Mouse (Mus musculus): Measurements from ENCODE around the gene Prdm16. TPM values are rescaled to one million over a fixed set of nuclear protein-coding genes. Genes with fewer than 3 reads are reported as not detected.

Prdm16 gene
- total RNA-seq, 2 experiments from 2014 or later, result 2.2 to 3.0 TPM

DNA sequence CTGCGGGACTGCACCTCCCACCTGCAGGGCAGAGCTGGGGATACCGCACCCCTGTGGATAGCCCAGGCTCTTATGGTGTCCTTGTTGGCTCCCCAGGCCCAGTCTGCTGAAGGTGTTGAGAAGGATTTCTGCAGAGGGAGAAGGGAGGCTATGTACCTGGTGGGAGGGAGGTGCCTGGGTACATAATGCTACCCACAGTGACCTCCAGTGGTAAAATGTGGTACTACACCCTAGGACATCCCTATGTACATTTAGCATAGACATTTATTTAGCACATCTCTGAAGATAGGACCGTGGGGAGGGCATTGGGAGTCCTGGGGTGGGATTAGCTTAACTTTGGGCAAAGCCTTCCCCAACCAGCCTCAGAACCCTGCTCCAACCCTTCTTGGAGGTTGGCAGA, 363.7 kb downstream of the Prdm16 start:
- no peak overlapping the region for H3K27ac ChIP-seq
- DNase-seq, result no peak
- peak; percentile 93 for TF ChIP-seq CTCF (IDR thresholded peaks at IDR 0.05)
- intact Hi-C loops (cut with DNase I), result loop anchor here (1.0 to 5.0 kb wide), 2 partner anchors 56 to 110 kb away; no protein-coding TSS in a partner anchor
- H3K4me3 ChIP-seq, result no peak overlapping the region

DNA sequence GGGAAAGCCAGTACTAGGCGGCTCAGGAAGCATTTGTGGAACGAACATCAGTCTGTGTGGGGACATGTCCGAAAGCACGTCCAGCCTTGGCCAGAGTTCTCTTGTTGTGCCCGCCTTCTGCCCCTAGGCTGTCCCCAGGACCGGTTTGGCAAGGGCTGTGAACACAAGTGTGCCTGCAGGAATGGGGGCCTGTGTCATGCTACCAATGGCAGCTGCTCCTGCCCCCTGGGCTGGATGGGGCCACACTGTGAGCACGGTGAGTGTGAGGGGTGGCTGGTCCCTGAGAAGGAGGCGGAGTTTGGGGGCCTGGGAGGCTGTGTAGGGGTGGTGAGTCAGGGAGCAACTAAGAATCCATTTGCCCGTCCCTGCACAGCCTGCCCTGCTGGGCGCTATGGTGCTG, 367.2 kb downstream of the Prdm16 start:
- Histone ChIP-seq H3K4me3 (no peak overlapping the region), H3K27ac (no peak overlapping the region)
- no peak for DNase-seq
- intact Hi-C loops (cut with DNase I), result no loop called here
- TF ChIP-seq CTCF (IDR thresholded peaks at IDR 0.05), result no peak

DNA sequence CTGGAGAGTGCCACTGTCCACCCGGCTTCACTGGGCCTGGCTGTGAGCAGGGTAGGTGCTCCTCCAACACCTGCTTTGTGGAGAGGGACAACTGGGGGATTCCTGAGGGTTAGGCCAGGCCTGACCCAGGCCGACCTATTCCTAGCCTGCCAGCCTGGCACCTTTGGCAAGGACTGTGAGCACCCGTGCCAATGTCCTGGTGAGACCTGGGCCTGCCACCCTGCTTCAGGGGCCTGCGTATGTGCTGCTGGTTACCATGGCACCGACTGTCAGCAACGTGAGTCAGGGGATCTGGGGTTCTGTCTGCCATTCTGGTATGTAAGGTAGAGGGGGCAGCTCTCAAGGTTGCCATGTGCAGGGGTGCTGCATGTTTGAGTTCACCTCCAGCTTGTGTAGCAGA, 369.2 kb downstream of the Prdm16 start:
- H3K27ac ChIP-seq, result no peak overlapping the region
- intact Hi-C loops (cut with DNase I), result no loop called here

More for the DNA sequence above, 369.2 kb downstream of the Prdm16 start:
- H3K4me3 ChIP-seq, result no peak overlapping the region
- no peak for DNase-seq
- no peak for TF ChIP-seq CTCF (IDR thresholded peaks at IDR 0.05)

Other genes starting within 250 kb of the Prdm16 start
- not detected for gene Actrt2, start 31.0 kb upstream of the Prdm16 start, total RNA-seq (2021)
- not detected for gene Ttc34, start 200.6 kb upstream of the Prdm16 start, total RNA-seq (2021)
- not detected for gene Mmel1, start 232.7 kb upstream of the Prdm16 start, total RNA-seq (2021)

Data from gastrocnemius, adult 2 months (tissue).